Mouse (Mus musculus) heart, adult 2 months (tissue): ENCODE measurements around the gene Tbc1d1. TPM values are rescaled to one million over a fixed set of nuclear protein-coding genes. Genes with fewer than 3 reads are reported as not detected.

Experiments
- DNase-seq, 2 experiments: peaks; one replicate each; pipeline ENCODE4 v3.0.0; 2021
- H3K27ac ChIP-seq: fragments of 200-600 bp; 2 replicates; pipeline ENCODE4 v1.8.1; 2022
- H3K27me3 ChIP-seq: fragments of 200-500 bp; 2 replicates; pipeline ENCODE4 v1.6.1; 2012; ENCODE audit warnings: mild to moderate bottlenecking, low read length, inconsistent platforms, mixed read lengths; ENCODE audit not compliant: control insufficient read depth, insufficient read depth
- H3K36me3 ChIP-seq: fragments of 200-500 bp; 2 replicates; pipeline ENCODE4 v1.6.1; 2012; ENCODE audit warnings: low read length, inconsistent platforms; ENCODE audit not compliant: control insufficient read depth, insufficient read depth
- H3K4me1 ChIP-seq: fragments of 200-500 bp; 2 replicates; pipeline ENCODE4 v1.6.1; 2011; ENCODE audit warnings: low read length; ENCODE audit not compliant: control insufficient read depth, insufficient read depth
- H3K4me3 ChIP-seq: fragments of 200-600 bp; 2 replicates; pipeline ENCODE4 v1.8.1; 2022
- H3K79me2 ChIP-seq: fragments of 200-500 bp; replicated peaks from 2 replicates; pipeline ENCODE4 v1.6.1; 2012; ENCODE audit warnings: mild to moderate bottlenecking, inconsistent platforms, low read length, moderate library complexity, mixed read lengths; ENCODE audit not compliant: control insufficient read depth, insufficient read depth
- H3K9ac ChIP-seq: fragments of 200-500 bp; 2 replicates; pipeline ENCODE4 v1.6.1; 2012; ENCODE audit warnings: low read depth, mild to moderate bottlenecking, control low read depth, inconsistent platforms, low read length, mixed read lengths
- CTCF ChIP-seq: fragments of 200-600 bp; IDR thresholded peaks from 2 replicates; pipeline ENCODE4 v1.8.1; 2022; ENCODE audit warnings: antibody characterized with exemption, mild to moderate bottlenecking, moderate library complexity
- EP300 ChIP-seq: fragments of 200-500 bp; IDR thresholded peaks from 2 replicates; pipeline ENCODE4 v1.6.1; 2011; ENCODE audit warnings: low read depth, low read length, control low read depth; ENCODE audit not compliant: insufficient read depth
- POLR2A ChIP-seq: fragments of 200-500 bp; IDR thresholded peaks from 2 replicates; pipeline ENCODE4 v1.6.1; 2011; ENCODE audit warnings: mild to moderate bottlenecking, low read depth, low read length, control low read depth; ENCODE audit not compliant: insufficient read depth
- WGBS: fragments of 180-500 bp; shearing (Covaris S2); methylation state at CpG from one replicate; pipeline ENCODE4 v1.1.7; 2018; 5-methylcytosine and 5-hydroxymethylcytosine counted together
- intact Hi-C: fragments of 180-260 bp; cut with DNase I; formaldehyde crosslinking; loops from one replicate; pipeline ENCODE4 v1.15.1; 2025
- polyA plus RNA-seq: library from polyadenylated mRNA; depleted of rRNA; stranded (reverse); fragments of >200 nt; gene quantifications from 2 replicates; pipeline ENCODE4 v1.2.3, GENCODE M21; 2012
- total RNA-seq, 2 experiments: library from RNA; stranded (reverse); gene quantifications; 2 replicates each; pipeline ENCODE4 v1.2.3; 2021

Tbc1d1 gene
- total and polyA plus RNA-seq, 3 experiments, result 13.2 to 22.1 (median 13.6) TPM

DNA sequence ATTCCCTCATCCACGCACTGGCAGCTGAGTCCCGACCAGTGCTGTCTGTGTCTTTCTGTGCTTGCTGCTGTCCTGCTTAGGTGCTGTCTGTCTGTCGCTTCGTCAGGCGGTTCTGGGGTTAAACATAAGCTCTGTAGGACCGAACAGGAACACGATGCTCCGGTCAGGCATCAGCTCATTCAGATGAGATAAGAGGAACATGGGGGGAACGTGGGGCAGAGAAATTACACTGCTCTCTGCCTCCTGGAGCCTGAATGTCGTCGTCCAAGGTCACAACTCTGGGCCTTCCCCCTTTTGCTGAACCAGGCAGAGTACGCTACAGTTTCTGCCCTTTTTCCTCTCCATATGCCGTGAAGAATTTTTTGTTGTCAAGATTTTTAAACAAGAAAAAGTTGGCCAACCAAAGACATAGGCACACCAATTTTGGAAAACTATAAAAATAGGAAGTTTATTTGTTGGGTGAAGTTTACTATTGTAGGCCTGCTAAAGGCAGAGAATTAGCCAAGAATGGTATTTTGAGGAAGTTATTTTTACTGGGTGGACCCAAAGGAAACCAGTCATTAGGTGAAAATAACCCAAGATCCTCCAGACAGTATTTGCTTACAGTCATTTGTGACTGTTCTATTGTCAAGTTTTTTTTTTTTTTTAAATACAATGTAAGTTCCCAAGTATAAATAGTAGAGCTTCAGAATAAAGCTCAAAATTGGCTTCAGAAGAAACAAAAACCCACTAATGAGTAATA, 85.0 kb downstream of the Tbc1d1 start:
- DNase-seq, result peak in 1 of 2 experiments; percentile 21
- 34% methylated on average over 13 of the region's 13 CpGs for WGBS

DNA sequence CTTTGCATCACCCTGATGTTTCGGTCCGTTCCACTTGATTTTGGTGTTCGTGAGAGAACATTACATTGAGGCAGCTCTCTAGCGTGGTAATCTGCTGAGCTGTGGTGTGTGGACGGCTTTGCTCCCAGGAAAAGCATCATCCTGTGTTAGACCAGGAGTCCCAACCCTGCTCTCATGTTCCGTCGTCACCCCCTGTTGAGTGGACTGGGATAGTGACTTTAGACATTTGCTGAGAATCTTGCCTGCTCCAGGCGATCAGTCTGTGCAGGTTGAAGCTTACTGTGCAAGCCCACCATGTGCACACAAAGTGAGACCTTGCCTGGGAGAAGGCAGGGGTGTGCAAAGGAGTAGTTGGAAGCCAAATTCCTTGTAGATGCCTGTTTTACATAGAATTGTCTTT, 85.8 kb downstream of the Tbc1d1 start:
- no peaks in the 10 kb centered on the region for H3K79me2 ChIP-seq
- H3K27ac ChIP-seq, result peak overlapping the region; percentile 75
- H3K4me1 ChIP-seq, result peaks cover 23% of the 10 kb centered on the region
- intact Hi-C loops, result no loop called here
- no peak for TF ChIP-seq POLR2A
- TF ChIP-seq CTCF, result no peak
- no peak for TF ChIP-seq EP300
- no peaks in the 10 kb centered on the region for H3K27me3 ChIP-seq
- no peak overlapping the region for H3K9ac ChIP-seq
- 70% methylated on average over 8 of the region's 8 CpGs for WGBS
- no peak for DNase-seq
- no peaks in the 10 kb centered on the region for H3K36me3 ChIP-seq
- H3K4me3 ChIP-seq, result no peak overlapping the region

More for the DNA sequence above, 85.0 kb downstream of the Tbc1d1 start:
- Histone ChIP-seq H3K27ac (peak overlapping the region; percentile 75), H3K36me3 (no peaks in the 10 kb centered on the region; the same call in 1 of the 2 replicates), H3K9ac (no peak overlapping the region), H3K4me1 (peaks cover 28% of the 10 kb centered on the region), H3K4me3 (no peak overlapping the region), H3K79me2 (no peaks in the 10 kb centered on the region), H3K27me3 (no peaks in the 10 kb centered on the region)
- intact Hi-C loops, result no loop called here
- TF ChIP-seq EP300, result no peak
- no peak for TF ChIP-seq CTCF
- TF ChIP-seq POLR2A, result no peak

DNA sequence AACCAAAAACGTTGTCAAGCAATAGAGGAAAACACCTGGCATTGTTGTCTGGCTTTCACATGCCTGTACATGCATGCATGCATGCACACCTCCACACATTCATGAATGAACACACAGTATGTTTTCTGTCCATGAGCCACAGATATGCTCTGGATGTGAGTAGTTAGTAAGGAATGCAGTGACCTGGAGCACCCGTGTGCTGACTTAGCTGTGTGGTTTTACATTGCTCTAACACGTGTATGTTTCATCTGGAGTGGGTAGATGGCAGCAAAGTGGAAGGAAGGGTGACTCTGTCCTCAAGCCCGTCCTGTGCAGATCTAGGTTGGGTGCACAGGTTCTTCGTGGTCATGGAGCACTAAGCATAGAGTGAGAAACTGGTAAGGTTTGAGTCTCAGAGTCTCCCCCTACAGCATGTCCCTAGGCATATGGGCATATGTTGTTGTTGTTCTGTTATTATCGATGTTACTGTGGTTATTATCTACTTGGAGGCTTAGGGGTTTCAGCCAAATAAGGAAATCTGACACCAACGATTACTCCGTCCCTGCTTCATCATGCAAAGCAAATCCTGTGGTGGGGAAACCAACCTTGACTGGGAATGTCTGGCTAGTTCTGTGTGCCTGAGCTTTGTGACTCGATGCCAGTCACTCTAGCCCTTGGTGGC, 86.8 kb downstream of the Tbc1d1 start:
- Histone ChIP-seq H3K79me2 (no peaks in the 10 kb centered on the region), H3K4me1 (peaks cover 20% of the 10 kb centered on the region), H3K9ac (no peak overlapping the region), H3K4me3 (no peak overlapping the region), H3K36me3 (no peaks in the 10 kb centered on the region), H3K27ac (no peak overlapping the region), H3K27me3 (no peaks in the 10 kb centered on the region)
- intact Hi-C loops, result no loop called here
- no peak for TF ChIP-seq POLR2A
- TF ChIP-seq EP300, result no peak
- peak; percentile 34 for TF ChIP-seq CTCF
- WGBS, result 37% methylated on average over 9 of the region's 9 CpGs
- no peak for DNase-seq

DNA sequence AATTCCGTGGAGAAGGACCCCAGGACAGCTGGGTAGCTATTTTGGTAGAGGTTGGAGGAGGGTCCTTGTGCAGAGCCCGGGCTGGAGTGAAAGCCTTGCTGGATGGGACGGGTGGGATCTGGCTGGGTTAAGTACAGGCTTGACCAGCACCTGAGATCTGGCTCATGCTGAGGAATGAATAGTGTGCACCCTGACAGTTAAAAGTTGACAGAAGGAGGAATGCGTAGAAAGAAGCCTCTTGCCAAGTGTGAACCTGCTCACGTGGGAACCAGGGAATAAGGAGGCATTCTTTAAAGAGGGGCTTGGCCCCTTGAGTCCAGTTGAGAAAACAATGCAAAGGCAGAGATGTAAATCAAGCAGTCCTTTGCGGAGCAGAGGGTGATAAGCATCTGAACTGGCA, 87.6 kb downstream of the Tbc1d1 start:
- no peak for DNase-seq
- no peaks in the 10 kb centered on the region for H3K36me3 ChIP-seq
- H3K4me3 ChIP-seq, result no peak overlapping the region
- peak overlapping the region; percentile 23 for H3K27ac ChIP-seq
- intact Hi-C loops, result no loop called here
- H3K4me1 ChIP-seq, result peaks cover 20% of the 10 kb centered on the region
- no peaks in the 10 kb centered on the region for H3K27me3 ChIP-seq
- TF ChIP-seq EP300 (no peak), CTCF (no peak), POLR2A (no peak)
- WGBS, result 48% methylated on average over 6 of the region's 6 CpGs
- H3K9ac ChIP-seq, result no peak overlapping the region
- no peaks in the 10 kb centered on the region for H3K79me2 ChIP-seq

DNA sequence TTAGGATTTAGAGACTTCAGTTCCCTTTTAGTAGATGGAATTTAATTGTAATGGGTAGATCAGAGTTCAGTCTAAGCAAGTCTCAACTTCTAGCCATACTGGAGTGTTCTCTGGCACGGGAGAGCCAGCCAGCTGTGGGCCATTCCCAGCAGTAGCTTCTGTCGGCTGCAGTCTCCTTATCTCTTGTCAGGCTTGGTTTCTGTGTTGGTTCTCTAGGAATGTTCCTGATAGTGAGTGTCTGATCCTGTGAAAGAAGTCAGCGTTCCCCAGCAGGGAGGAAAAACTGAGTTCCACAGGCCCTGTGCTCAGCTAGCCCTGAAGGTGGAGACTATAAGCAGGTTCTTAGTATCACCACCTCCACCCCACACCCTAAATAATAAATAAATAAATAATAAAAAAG, 88.2 kb downstream of the Tbc1d1 start:
- intact Hi-C loops, result no loop called here
- Histone ChIP-seq H3K4me1 (peaks cover 20% of the 10 kb centered on the region), H3K27ac (peak overlapping the region; percentile 23), H3K9ac (no peak overlapping the region), H3K36me3 (no peaks in the 10 kb centered on the region), H3K4me3 (no peak overlapping the region), H3K27me3 (no peaks in the 10 kb centered on the region), H3K79me2 (no peaks in the 10 kb centered on the region)
- TF ChIP-seq CTCF, result no peak
- TF ChIP-seq POLR2A, result no peak
- no peak for TF ChIP-seq EP300
- no peak for DNase-seq
- 22% methylated on average over 3 of the region's 3 CpGs for WGBS

GRCm38 (mm10) chr5:64244745-64245144, 88.6 kb downstream of the Tbc1d1 start:
- DNase-seq, result no peak
- WGBS, result 74% methylated on average over 5 of the region's 5 CpGs
- peaks cover 20% of the 10 kb centered on the region for H3K4me1 ChIP-seq
- H3K9ac ChIP-seq, result no peak overlapping the region
- no peak overlapping the region for H3K4me3 ChIP-seq
- H3K27ac ChIP-seq, result no peak overlapping the region; the same call in 1 of the 2 replicates
- intact Hi-C loops, result no loop called here
- no peaks in the 10 kb centered on the region for H3K27me3 ChIP-seq
- TF ChIP-seq EP300 (no peak), POLR2A (no peak), CTCF (no peak)
- H3K79me2 ChIP-seq, result no peaks in the 10 kb centered on the region
- no peaks in the 10 kb centered on the region for H3K36me3 ChIP-seq
